Mouse (Mus musculus) cortical plate, adult 2 months (tissue): ENCODE measurements at regions not wholly inside any gene's neighbourhood (a gene's known extent, or its start where the extent isn't known, plus 50 kb on each side); places are given as distances from the start of the nearest gene placed in this dataset.

ENCODE experiments used
- CTCF ChIP-seq: fragments of 200-500 bp; IDR thresholded peaks from 2 replicates; pipeline ENCODE4 v1.5.1; 2011; ENCODE audit warnings: mild to moderate bottlenecking, control low read depth, low read length; ENCODE audit not compliant: insufficient read depth; ENCODE audit errors: extremely low read depth
- POLR2A ChIP-seq: fragments of 200-500 bp; IDR thresholded peaks from 2 replicates; pipeline ENCODE4 v1.6.1; 2011; ENCODE audit warnings: mild to moderate bottlenecking, low read length, control low read depth; ENCODE audit not compliant: insufficient read depth; ENCODE audit errors: extremely low read depth

DNA sequence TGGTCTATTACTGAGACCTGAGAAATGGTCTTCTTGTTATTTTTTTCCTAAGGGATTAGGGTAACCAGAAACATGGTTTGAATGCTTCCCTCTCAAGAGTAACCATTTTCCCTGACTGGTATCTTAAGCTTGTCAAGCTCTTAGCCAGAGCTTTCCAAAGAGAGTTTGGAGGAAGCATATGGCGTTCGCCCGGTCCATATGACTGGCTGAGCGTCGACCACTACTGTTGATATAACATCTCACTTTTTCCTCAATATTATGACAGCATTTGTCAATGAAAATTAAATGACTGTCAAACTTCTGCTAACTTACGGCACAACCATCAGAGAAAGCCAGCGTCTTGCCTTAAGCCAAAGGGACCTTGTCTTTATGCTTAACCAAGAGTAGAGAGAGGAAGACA, 383.2 kb downstream of the Zfp536 start:
- TF ChIP-seq CTCF (no peak), POLR2A (no peak)
